Mouse (Mus musculus): Measurements from ENCODE around the gene Neurl3.

The Neurl3 gene

GRCm38 (mm10) chr1:36257276-36257675 lies 17.2 kb downstream of the Neurl3 start:
- no peak for DNase-seq (ENCODE audit: low read depth)

- no peak for DNase-seq (ENCODE audit: low read depth)
These were observed 18.4 kb downstream of the Neurl3 start for GRCm38 (mm10) chr1:36255871-36256640.

GRCm38 (mm10) chr1:36254635-36255360 lies 19.7 kb downstream of the Neurl3 start:
- DNase-seq (ENCODE audit: low read depth), result peak; percentile 49

DNA sequence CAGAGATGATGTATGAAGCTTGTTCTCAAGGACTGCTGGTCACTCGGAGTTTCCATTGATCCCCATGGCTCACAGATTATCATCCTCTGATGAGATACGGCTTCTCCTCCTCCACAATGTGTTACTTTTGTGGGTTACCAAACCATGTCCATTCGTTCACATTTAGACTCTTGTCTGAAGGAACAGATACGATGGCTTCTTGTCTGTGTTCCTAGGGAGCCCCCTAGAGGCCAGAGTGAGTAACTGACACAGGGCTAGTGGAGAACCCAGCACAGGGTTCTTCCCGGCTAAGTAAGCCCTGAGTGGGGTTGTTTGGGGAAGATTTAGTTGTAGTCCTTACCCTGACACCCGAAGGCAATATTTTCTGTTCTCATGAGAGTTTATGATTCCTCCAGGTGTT lies 21.7 kb downstream of the Neurl3 start:
- DNase-seq (ENCODE audit: low read depth), result peak; percentile 93

GRCm38 (mm10) chr1:36251426-36251825 lies 23.1 kb downstream of the Neurl3 start:
- no peak for DNase-seq (ENCODE audit: low read depth)

DNA sequence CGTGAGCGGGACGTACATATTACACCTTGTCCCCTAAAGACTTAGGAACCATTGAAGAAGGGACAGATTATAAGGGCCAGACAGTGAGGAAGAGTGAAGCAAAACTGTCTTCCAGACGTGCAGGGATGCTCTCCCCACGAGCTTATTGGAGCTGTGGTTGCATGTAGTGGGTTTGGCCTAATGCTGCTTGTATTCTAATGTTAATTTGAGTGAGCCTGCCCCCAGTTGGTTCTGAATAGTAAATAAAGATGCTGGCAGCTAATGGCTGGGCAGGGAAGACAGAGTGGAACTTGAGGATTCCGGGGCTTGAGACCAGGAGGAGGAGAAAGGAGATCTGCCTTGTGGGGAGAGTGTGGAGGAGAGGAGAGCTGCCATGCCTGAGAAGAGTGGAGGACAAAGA lies 27.8 kb downstream of the Neurl3 start:
- no peak for DNase-seq (ENCODE audit: low read depth)

DNA sequence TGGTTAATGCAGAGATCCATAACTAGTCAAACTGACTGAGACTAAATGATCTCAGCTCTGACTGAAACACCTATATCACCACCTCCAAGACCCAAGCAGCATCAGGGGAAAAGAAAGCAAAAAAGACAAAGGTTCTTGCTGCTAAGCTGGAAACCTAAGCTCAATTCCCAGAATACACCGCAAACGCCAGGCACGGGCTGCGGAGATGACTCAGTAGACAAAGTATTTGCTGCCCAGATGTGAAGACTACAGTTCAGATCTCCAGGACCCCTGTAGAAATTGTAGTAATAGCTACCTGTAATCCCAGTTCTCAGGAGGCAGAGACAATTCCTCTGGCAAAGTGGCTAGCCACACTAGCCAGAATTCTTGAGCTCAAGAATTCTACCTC lies 29.7 kb downstream of the Neurl3 start:
- peak; percentile 75 for DNase-seq (ENCODE audit: low read depth)

GRCm38 (mm10) chr1:36244058-36244827 lies 30.2 kb downstream of the Neurl3 start, which contains the start of gene Uggt1:
Gene Uggt1, minus strand, starts transcription at chr1:36244720.
- peak; percentile 97 for DNase-seq (ENCODE audit: low read depth)

- DNase-seq (ENCODE audit: low read depth), result no peak
These were observed 30.9 kb downstream of the Neurl3 start for GRCm38 (mm10) chr1:36243447-36244057.

- no peak for DNase-seq (ENCODE audit: low read depth)
These were observed 32.5 kb downstream of the Neurl3 start for GRCm38 (mm10) chr1:36241903-36242429.

- no peak for DNase-seq (ENCODE audit: low read depth)
These were observed 34.3 kb downstream of the Neurl3 start for GRCm38 (mm10) chr1:36240176-36240575.

- DNase-seq (ENCODE audit: low read depth), result no peak
These were observed 35.1 kb downstream of the Neurl3 start for GRCm38 (mm10) chr1:36239396-36239795.

- peak; percentile 45 for DNase-seq (ENCODE audit: low read depth)
These were observed 38.6 kb downstream of the Neurl3 start for GRCm38 (mm10) chr1:36235855-36236254.

DNA sequence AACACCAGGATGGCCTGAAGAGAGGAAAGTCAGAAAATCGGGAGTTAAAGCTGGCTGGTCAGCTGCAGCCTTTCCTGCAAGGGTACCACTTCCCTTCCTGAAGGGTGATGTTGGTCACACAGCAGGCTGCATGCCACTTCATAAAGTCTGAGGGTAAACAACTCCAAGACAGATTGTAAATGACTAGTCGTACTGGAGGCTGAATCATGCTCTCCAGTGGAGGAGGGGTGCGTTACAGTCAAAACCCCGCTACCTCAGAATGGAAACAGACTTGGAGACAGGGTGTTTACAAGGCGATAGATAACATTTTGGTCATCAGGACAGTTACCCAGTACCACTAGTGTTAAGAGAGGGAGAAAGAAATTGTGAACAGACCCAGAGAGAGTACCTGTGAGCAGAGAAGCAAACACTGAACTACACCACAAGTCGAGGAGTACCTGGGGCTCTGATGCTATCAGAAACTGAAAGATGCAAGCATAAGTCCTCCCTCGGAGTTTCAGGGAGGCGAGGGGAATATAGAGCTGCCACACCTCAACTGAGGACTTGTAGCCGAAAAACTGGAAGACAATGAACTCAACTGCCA lies 39.3 kb downstream of the Neurl3 start:
- peak; percentile 50 for DNase-seq (ENCODE audit: low read depth)

DNA sequence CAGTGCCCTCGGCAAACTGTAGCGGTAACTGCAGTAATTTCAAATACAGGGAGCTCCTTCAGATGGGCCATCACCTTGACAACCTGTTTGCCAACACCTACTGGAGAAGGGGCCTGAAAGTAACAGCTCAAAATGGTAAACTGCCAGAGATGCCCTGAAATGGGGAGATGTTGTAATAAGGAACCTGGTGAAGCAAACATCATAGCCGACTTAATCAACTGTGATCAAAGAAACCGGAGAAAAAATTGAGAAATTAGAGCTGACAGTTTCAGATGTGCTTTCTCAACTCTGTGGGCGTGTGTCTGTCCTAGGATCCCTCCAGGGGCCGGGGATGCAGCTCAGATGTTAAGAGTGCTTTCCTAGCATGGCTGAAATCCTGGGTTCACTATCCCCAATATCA lies 41.3 kb downstream of the Neurl3 start:
- no peak for DNase-seq (ENCODE audit: low read depth)

DNA sequence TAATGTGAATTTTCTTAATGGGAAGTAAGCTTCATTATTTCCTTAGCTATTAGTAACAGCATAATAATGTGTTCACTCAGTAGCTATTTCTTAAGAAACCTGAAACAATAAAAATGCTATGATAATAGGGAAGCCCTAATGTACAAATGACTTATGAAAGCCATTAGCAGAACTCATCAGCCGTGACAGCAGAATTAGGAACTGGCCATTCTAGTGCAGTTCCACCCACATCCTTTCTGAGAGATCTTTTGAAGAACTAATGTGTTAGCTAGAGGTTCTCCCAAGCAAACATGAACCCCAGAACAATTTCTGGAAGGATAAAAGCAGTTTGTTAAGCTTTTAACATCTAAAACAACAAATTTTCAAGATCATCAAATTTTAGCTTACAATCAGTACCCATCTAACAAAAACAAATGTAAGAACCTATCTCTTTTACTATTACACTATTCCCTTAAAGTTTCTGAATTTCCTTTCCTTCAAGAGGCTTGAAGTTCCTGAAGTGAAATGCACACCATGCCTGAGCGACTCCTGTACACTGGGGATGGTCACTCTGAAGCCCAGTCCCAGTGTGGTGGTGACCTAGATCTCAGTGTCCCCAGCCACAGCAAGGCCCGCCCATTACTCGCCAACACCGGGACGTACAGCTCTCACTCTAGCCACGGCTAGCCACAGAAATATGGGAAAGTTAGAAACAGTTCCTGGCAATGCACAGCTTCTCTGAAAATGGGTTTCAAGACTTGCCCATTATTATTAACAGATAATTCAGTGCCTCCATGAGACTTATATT lies 43.4 kb downstream of the Neurl3 start:
- DNase-seq (ENCODE audit: low read depth), result no peak

- no peak for DNase-seq (ENCODE audit: low read depth)
These were observed 46.0 kb downstream of the Neurl3 start for GRCm38 (mm10) chr1:36228461-36228860.

DNA sequence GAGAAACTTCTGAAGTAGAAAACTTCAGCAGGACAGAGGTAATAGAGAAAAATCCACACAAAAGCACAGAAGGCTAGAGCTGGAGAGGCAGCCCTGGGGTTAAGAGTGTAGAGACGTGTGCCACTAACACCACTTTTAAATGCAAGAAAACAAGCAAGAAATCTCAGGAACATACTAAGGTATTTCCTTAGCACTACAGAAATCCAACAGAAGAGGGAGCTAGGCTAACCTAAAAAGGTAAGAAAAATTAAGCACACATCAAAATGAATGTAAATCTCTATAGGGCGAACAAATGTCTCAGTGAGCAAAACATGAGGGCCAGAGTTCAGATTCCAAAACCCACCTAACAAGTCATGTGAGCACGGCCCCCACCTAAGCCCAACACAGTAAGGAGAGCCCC lies 49.8 kb downstream of the Neurl3 start:
- DNase-seq (ENCODE audit: low read depth), result peak; percentile 59
